Mouse (Mus musculus) c-Kit-positive CD71-positive TER-119-positive erythroid progenitor cells, embryonic 14.5 days (primary cell): ENCODE results near the gene Ldb2.

Experiments
- DNase-seq: peaks from one replicate; pipeline ENCODE4 v3.0.0-alpha.2; 2013; ENCODE audit warnings: low spot score

Ldb2 gene

DNA sequence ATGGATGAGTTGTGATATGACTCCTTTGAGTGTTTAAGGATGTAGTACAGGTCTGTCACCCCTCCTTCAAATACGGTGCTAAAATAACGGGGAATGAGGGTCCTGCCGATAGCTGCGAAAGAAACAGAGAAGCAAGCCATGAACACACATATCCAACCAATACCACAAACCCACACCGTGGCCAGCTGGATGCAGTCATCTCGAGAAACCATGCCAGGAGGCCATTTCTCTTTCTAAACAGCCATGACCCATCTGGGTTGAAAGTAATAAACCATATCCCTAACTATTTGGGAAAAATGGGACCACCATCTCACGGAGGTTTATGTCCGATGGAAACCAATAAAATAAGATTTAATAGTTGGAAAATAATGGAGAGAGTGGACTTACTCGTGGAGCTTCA is 257.7 kb downstream of the Ldb2 start:
- DNase-seq: no peak

DNA sequence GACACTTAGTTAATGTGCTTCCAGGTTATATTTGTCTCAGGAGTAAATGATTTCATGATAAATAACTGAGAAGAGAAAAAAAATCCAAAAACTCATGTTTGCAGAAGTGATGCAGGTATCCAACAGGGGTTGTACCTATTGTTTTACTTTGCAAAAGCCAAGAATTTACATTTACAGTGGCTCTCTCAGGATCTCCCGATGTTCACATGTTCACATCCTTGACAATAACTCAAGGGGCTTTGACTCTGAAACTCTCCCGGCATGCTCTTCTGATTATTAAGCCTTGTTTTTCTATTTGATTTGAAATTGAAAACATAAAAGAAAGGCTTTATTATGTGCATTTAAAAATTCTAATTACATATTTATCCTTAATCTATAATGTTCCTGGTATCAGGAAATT is 260.8 kb downstream of the Ldb2 start:
- no peak for DNase-seq

DNA sequence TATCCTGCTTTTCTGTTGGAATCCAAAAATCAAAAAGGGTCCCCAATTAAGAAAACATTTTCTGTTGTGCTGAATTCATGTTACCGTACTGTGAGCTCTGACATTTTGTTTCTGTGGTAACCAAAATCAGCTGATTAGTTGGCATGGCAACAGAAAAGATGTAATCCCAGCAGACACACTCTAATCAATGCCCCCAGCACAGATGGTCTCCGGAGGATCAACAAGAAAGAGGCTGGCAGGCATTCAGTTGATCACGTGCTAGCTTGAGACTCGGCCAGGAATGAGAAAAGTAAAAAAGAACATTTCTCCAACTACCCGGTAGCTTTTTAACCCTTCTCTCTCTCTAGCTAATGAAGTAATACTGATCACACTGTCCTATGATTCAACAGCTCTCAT is 261.5 kb downstream of the Ldb2 start:
- no peak for DNase-seq

DNA sequence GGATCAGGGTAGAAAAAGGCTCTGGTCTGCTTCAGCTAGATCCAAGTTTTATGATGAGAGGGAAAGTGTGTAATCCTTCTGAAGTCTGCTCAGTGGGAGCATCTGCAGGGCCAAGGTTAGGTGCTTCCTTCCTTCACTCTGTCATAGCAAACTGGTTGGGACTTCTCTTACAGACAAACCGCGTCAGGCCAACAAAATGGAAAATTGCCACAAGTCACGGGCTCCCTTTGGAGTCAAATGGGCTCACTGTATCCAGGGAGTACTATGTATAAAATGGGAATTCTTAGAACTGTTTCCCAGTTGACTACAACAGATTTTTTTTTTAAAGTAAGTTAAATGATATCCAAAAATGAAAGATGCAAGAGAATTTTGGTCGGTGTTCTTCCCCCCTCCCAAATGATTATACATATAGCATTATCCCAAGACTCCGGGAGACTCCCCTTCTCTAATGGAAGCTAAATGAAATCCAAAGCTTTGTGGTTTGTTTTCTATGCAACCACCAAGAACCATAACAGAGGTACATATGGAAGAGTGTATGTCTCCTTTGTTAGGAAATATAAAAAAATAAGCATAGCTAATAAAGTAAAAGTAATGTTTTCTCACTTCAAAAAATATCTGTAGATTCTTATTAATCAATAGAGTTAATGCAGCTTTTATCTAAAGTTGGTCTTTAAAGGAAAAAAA is 262.0 kb downstream of the Ldb2 start:
- DNase-seq: no peak

DNA sequence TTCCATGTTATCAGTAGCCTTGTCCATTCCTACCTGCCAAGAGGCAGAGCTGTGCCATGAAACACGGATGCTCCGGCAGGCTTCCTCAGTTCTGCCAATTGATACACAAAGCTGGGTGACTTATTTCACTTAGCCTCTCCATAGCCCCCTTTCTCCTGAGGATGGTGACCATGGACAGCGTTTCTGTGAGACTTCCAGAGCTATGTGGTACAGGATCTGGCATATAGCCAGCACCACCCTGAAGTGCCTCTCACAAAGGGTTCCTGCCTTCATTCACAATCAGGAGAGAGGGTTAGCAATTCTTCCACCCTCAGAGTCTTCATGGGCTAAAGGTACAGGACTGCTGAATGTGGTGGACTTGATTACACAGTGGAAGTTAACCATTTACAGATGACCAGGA is 270.0 kb downstream of the Ldb2 start:
- no peak for DNase-seq

DNA sequence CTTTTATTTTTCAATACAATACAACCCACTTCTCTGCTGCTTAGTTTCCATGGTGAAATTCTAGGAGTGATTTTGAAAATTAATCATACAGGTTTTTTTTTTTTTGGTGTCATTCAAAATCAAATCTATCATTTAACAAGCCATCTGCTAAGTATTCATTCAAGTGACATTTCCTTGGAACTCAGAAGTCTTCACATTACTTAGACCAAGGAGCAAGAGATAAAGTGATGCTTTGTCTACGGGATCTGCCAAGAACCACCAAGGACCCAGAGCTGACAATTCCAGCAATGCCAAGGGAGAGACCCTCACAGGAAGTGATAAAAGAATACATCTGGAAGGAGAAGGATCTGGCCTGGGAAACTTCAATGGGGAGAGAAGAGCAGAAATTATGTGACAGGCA is 270.5 kb downstream of the Ldb2 start:
- no peak for DNase-seq

DNA sequence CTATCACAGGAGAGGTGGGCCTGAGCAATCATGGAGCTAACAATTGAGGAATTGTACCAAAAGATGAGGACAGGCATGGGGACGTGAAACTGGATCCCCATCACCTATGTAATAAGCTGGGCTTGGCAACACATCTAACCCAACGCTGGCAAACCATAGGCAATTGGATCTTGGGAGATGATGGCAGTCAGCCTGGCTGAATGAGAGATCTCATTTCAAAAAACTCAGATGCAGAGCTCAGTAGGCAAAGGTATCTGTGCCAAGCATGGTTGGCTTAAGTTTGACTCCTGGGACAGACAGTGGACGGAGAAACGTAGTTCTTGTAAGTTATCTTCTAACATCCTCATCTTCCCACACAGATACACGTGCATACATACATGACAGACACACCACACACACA is 294.3 kb downstream of the Ldb2 start:
- no peak for DNase-seq

DNA sequence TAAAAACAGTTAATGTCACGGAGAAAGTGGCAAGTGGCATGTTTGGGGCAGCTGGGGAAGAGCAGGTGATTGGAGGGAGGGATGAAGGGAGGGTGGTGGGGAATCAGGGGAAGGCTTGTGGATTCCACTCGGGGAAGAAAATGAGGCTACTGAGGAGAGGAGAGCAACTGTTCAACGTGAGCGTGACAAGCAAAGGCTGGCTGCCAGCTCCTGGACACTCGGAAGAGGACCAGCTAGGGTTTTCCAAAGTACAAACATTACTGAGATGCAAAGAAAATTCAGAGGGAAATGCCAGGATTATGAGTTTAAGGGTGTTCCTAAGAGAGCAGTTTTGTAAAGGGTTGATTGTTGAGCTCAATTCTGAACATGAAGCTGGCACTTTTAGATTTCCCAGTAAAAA is 294.7 kb downstream of the Ldb2 start:
- DNase-seq: no peak

DNA sequence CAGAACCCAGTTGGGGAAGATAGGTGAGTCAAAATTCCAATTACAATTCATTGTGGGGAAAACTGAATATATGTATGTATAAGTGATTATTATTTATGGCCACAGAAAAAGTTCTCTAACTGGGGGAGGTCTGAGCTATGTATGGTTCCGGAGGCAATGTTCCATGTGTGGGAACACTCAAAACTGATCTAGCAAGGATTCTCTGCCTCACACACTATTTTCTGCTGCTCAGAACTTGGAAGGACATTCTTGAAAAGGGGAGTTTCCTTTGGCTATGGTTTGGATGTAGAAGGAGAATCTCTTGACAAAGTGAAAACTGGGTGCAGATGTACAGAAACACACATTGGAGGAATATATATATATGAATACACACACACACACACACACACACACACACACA is 301.3 kb downstream of the Ldb2 start:
- DNase-seq: no peak

DNA sequence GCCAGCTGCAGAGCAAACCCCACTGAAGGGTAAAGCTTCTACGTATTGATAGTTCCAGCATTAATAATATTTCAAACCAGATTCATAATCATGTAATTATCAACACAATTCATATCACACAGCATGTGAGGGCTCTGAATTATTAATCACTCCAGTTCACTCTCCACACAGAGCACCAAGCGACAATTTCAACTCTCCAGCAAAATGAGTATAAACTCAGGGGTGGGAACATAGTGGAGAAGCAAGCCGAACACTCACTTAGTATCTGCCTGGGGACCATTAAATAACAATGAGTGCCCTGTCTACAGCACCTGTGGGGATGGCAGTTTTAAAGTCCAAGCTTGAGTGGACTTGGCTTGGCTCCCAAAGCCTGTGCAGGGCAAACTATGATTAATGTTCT is 302.6 kb downstream of the Ldb2 start:
- DNase-seq: no peak

DNA sequence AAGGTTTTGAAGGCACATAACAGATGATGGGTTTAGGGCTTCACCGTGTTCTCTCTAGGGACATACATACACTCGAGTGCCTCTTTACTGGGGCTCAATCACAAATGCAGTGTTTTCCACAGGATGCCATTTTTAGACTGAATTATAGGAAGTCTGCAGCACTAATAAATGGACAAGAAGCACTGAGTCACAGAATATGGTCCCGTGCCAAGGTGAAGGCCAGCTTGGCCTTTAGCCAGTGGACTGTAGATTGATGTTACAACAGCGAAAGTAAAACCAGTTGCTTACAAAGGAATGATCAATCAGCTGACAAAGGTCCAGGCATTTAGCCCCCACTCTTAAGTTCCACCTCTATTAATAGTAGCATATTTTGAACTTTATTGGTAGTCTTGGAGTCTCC is 304.4 kb downstream of the Ldb2 start:
- no peak for DNase-seq

DNA sequence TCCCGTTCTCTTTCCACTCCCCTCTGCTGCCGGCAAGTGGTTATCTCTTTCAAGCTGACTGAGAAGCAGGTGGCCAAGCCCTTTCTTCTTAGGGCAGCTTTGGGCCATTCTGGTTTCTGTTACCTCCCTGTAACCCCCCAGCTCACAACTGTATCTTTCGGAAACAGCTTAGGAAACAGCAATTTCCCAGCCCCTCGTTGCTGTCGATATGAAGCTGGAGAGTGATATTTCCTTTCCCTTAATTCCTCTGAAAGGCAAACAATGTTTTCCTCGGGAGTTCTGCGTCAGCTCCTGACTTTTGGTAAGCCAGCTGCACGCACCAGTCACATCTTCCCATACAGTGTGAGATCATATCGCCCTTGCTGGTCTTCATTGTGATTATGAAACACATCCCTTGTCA is 305.3 kb downstream of the Ldb2 start:
- no peak for DNase-seq

DNA sequence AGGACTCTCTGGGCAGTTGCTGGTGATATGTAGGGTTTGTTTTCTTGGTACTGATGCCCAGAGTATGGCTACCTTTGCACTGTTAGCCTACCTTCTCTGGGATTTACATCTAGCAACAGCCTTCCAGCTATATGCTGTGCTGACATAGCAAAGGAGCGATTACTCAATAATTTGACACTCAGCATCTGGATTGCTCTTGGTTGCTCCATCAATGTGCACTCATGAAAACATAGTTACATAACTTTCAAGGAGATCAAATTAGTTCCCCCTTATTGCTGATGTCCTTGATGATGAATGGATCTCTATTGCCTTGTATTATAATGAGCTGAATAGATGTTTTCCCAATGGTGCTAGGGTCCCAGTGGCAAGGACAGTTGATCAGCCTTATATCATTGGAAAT is 308.0 kb downstream of the Ldb2 start:
- DNase-seq: no peak

DNA sequence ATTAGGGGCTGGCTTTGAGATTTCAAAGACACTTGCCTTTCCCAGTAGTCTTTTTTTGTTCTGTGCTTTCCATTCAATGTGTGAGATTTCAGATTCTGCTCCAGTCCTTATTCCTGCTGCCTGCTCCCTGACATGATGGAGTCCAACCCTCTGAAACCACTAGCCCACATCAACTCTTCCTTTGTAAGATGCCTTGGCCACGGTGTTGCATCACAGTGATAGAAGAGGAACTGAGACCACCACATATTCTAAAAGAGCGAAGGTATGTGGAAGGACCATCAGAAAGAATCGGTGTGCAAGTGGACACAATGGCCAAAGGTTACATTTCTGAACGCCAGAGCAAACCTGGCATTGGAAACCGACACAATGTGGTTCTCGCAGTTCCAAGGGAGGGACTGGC is 309.0 kb downstream of the Ldb2 start:
- no peak for DNase-seq

DNA sequence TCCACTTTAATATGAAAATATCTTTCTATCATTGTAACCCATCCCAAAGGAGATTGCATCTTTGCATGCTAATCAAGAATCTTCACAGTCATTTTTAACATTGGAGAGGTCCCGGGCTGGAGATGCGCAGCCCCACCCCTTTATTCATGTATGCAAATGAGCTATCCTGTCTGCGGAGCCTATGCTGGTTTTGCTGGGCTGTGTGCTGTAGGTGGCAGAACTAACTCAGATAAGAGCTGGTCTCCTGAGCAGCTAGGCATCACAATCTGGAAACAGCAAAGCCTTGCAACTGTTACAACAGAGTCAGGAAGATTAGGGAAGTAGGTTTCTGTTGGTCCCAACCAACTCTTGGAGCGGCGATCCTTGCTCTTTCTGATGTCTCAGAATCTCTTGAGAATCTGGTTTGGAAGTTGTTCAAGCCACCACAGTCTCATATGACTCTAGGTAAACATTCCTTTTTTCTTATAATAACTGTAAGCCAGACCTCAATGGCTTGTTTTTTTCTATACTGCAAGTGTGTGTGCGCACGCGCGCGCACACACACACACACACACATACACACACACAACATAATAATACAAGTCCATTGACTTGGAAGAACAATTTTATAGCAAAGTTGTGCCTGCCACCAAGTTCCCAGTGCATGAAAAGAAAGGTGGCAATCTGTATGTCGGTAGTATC is 315.9 kb downstream of the Ldb2 start:
- DNase-seq: no peak

DNA sequence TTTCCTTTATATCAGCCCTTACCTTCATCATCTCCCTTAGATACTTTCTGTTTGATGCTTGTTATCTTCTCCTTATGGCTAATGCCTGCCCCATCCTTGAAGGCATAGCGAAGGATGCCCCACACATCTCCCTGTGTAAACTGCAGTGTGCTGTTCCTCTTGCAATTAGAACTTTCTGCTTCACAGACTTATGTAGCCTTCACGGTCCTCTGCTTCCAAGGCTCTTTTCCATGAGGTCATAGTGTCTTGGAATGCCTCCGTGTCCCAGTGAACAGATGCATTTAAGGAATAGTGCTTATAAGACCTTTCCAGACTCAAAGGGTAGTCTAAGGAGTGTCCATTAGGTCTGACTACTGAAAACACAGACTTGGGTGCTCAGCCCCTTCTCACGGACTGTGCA is 318.1 kb downstream of the Ldb2 start:
- DNase-seq: no peak

DNA sequence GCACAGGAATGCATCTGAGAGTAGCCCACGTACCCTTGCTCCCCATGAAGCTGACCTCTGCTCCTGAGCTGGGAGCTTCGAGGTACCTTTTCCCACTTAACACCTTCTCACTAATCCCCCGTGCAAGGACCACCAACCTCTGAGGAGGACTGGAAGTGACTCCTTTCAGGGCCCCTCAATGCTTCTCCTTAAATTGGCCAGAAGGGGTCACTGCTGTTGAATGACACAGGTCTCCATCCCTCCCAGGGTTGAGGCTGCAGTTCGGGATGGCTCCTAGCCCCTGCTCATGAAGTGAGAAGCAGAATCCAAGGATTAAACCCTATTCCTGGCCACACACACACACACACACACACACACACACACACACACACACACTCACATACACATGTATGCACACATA is 323.1 kb downstream of the Ldb2 start:
- no peak for DNase-seq

DNA sequence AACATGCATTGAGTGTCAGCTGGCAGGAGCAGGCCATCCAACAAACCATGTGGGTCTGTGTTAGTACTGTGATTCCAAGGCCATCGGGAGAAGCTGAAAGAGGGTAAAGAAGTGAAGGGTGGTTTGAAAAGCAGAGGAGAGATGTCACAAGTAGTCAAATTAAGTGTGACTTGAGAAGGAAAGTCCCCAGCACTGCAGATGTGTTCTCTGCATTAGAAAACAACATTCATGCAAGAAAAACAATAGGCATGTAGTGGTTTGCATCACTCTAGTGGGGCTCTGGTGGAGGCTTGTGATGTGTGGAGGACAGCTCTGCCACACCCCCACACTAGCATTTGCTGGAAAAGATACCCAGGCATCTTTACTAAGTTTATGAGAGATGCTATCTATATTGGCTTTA is 323.9 kb downstream of the Ldb2 start:
- DNase-seq: no peak

DNA sequence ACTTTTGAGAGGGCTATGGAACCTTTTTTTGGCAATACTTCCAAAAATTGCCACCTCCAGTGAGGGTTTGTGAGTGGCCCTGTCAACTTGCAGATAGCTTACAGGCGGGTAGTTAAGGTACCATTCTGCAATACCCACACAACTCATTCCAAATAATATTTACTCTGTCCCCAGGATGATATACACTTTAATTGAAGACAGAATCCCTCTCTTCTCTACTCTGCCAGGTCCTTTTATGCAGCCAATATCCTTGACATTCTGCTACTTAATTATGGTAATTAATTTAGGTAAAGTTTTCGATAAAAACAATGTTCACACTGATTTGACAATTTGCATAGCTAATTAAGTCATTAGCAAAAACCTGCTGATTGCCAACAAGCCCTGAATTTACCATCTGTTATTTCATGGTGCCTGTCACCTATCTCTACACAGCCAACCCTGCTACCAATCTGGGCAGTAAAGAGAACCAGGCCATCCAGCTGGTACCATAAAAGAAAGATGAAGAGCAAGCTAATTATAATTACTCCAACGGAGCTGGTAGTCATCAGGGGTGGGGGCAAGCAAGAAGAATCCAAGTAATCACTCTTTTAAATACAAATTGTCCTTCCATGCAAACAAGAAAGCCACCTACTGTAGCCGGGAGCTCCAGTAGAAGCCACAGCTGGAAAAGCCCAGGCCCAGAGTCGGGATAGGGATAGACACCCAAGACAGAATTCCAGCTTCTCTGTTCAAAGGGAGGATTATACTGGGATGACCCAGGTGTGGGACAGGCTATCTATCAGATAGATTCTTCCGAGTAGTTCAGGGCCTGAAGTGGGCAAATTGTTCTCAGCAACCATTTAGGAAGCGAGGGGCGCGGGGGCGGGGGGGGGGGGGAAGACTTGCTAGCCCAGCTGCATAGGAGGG is 325.4 kb downstream of the Ldb2 start:
- no peak for DNase-seq

DNA sequence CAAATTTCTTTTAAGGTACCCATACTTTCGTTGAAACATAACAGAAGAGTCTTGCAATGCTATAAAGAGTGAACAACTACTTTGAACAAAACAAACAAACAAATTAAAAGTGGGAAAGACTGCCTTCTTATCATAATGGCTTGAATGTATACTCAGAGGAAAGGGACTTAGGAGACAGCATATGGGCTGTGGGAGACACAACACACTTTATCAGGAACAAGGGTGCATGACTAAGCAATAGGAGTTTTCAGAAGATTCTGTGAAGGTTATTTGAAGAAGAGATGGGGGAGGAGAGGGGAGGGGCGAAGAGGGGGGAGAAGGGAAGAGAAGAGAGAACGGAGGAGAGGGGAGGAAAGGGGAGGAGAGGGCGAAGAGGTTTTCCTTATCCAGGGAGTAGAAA is 334.2 kb downstream of the Ldb2 start:
- DNase-seq: no peak
